In the genomic region with DNA sequence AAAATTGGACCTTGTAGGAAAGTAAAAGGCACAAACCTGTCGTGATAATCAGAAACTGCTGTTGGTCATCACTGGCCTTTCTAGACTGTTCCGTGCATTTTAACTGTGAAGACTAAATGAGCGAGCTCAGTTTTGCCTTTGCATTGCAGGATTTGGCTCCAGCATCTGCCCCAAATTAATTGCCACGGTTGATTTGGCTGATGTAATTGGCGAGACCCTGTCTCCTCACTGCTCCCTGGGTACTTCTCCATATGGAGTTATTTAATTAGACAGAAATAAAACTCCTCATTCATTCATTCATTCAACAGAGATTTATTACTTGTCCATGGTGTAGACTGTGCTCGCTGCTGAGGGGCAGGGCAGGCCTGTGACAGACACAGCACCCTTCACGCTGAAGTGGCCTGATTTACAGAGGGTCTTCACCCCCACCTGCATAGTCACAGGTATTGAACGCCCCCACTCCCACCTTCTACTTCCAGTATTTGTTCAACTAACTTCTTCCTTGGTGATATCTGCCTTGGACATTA, we compare ENCODE assay signal across 14 mouse cellular contexts.
DNase-seq lines count a peak whose midpoint lies in the region; ATAC-seq and TF ChIP-seq lines count a peak whose summit lies in the region.
"Had no signal": no experiment of that assay in that cellular context is flagged by ENCODE, and none has a peak within 500 bp of the region (broad histone marks: within the 10 kb centered on the region; RNA-seq: fewer than 3 reads in every experiment).

No protein-coding gene starts in this region.

- H3K36me3 ChIP-seq in forebrain, embryonic 11.5 days (ENCODE audit: control insufficient read depth, insufficient read depth, low read length) = no peaks in the 10 kb centered on the region
- H3K36me3 ChIP-seq in forebrain, embryonic 10.5 days (replicated peaks) = no peaks in the 10 kb centered on the region
- no peaks in the 10 kb centered on the region for H3K36me3 ChIP-seq in neural tube, embryonic 11.5 days (ENCODE audit: control insufficient read depth, insufficient read depth, low read length)
- H3K36me3 ChIP-seq in midbrain, postnatal 0 days (ENCODE audit: insufficient read depth, low read length) = no peaks in the 10 kb centered on the region
- H3K36me3 ChIP-seq: heart, embryonic 13.5 days had no signal

- no peak overlapping the region for H3K4me2 ChIP-seq in forebrain, embryonic 11.5 days (ENCODE audit: low read depth, low read length, severe bottlenecking)
- no peak overlapping the region for H3K4me2 ChIP-seq in neural tube, embryonic 11.5 days (ENCODE audit: low read depth)
- H3K4me2 ChIP-seq in midbrain, postnatal 0 days (ENCODE audit: low read depth, low read length, poor library complexity, severe bottlenecking) = no peak overlapping the region
- H3K4me2 ChIP-seq: heart, embryonic 13.5 days had no signal

- no peaks in the 10 kb centered on the region for H3K27me3 ChIP-seq in forebrain, embryonic 11.5 days (ENCODE audit: control insufficient read depth, insufficient read depth, low read length)
- peaks cover 4% of the 10 kb centered on the region; the same call in 1 of the 2 replicates for H3K27me3 ChIP-seq in forebrain, embryonic 10.5 days (ENCODE audit: poor library complexity, severe bottlenecking)
- no peaks in the 10 kb centered on the region for H3K27me3 ChIP-seq in neural tube, embryonic 11.5 days (ENCODE audit: control insufficient read depth, insufficient read depth, low read length)
- 0 out of 2 replicates have a peak, but pooled peaks cover 4% of the 10 kb centered on the region for H3K27me3 ChIP-seq in midbrain, postnatal 0 days (ENCODE audit: insufficient read depth, low read length)
- H3K27me3 ChIP-seq: heart, embryonic 13.5 days had no signal

- peaks cover 8% of the 10 kb centered on the region; the same call in 1 of the 2 replicates for H3K4me1 ChIP-seq in forebrain, embryonic 11.5 days (replicated peaks; ENCODE audit: control insufficient read depth, insufficient read depth, low read length)
- H3K4me1 ChIP-seq in forebrain, embryonic 10.5 days = peaks cover 45% of the 10 kb centered on the region
- H3K4me1 ChIP-seq in neural tube, embryonic 11.5 days (ENCODE audit: control insufficient read depth, insufficient read depth, low read length) = peaks cover 9% of the 10 kb centered on the region
- H3K4me1 ChIP-seq in midbrain, postnatal 0 days (ENCODE audit: insufficient read depth, low read length) = no peaks in the 10 kb centered on the region

- no peak overlapping the region for H3K9ac ChIP-seq in forebrain, embryonic 11.5 days (ENCODE audit: low read length)
- no peak overlapping the region for H3K9ac ChIP-seq in neural tube, embryonic 11.5 days (ENCODE audit: low read length)
- H3K9ac ChIP-seq in midbrain, postnatal 0 days (replicated peaks; ENCODE audit: low read length, poor library complexity, severe bottlenecking) = no peak overlapping the region
- H3K9ac ChIP-seq: heart, embryonic 13.5 days had no signal

- no peak for TF ChIP-seq CTCF in midbrain, postnatal 0 days (IDR thresholded peaks at IDR 0.05)

- DNase-seq in forebrain, embryonic 11.5 days (ENCODE audit: low spot score) = no peak
- DNase-seq in forebrain, embryonic 10.5 days (ENCODE audit: extremely low spot score, low spot score) = no peak
- no peak for DNase-seq in neural tube, embryonic 11.5 days (ENCODE audit: low spot score)
- no peak for DNase-seq in neural tube, embryonic 10.5 days (ENCODE audit: extremely low spot score, low spot score)
- DNase-seq in midbrain, postnatal 0 days (ENCODE audit: low spot score) = peak; percentile 40
- DNase-seq in frontal cortex, postnatal 36 days (ENCODE audit: low spot score in 2 of 2) = no peak
- DNase-seq in cerebellum, adult 8-10 months = no peak
- DNase-seq: heart, postnatal 4 days; kidney, adult 18-20 months; kidney, postnatal 14 days; layer of hippocampus, adult 9-11 months; lung, adult 2 months had no signal

- no peaks in the 10 kb centered on the region for H3K9me3 ChIP-seq in forebrain, embryonic 11.5 days (ENCODE audit: control insufficient read depth, low read length)
- no peaks in the 10 kb centered on the region for H3K9me3 ChIP-seq in forebrain, embryonic 10.5 days
- H3K9me3 ChIP-seq in neural tube, embryonic 11.5 days (ENCODE audit: control insufficient read depth, low read length) = no peaks in the 10 kb centered on the region
- no peaks in the 10 kb centered on the region for H3K9me3 ChIP-seq in midbrain, postnatal 0 days (ENCODE audit: low read length)
- H3K9me3 ChIP-seq: heart, embryonic 13.5 days had no signal

- peak; percentile 61 for ATAC-seq in forebrain, embryonic 11.5 days (replicated peaks; ENCODE audit: low FRiP score)
- peak; percentile 63 for ATAC-seq in neural tube, embryonic 11.5 days (ENCODE audit: insufficient read depth, low FRiP score, low TSS enrichment)
- ATAC-seq in midbrain, postnatal 0 days (ENCODE audit: low FRiP score) = no peak
- ATAC-seq in activated CD4-positive, CD25-positive, alpha-beta regulatory T cell, adult 4 months = no peak

- no peak overlapping the region for H3K27ac ChIP-seq in forebrain, embryonic 11.5 days (ENCODE audit: low read depth, low read length)
- no peak overlapping the region for H3K27ac ChIP-seq in forebrain, embryonic 10.5 days
- H3K27ac ChIP-seq in neural tube, embryonic 11.5 days (ENCODE audit: low read depth, low read length) = no peak overlapping the region
- no peak overlapping the region for H3K27ac ChIP-seq in midbrain, postnatal 0 days (ENCODE audit: low read depth, low read length)
- H3K27ac ChIP-seq: heart, embryonic 13.5 days had no signal

- H3K4me3 ChIP-seq in forebrain, embryonic 11.5 days (ENCODE audit: low read depth, low read length) = no peak overlapping the region
- H3K4me3 ChIP-seq in forebrain, embryonic 10.5 days = no peak overlapping the region
- no peak overlapping the region for H3K4me3 ChIP-seq in neural tube, embryonic 11.5 days (ENCODE audit: low read depth, low read length)
- H3K4me3 ChIP-seq in midbrain, postnatal 0 days (ENCODE audit: low read depth, low read length) = no peak overlapping the region
- H3K4me3 ChIP-seq: heart, embryonic 13.5 days had no signal

- WGBS in forebrain, embryonic 11.5 days = 65% methylated on average over 8 of the region's 8 CpGs
- WGBS in forebrain, embryonic 10.5 days = 75% methylated on average over 8 of the region's 8 CpGs
- WGBS in neural tube, embryonic 11.5 days = 61% methylated on average over 8 of the region's 8 CpGs
- WGBS in midbrain, postnatal 0 days = 83% methylated on average over 8 of the region's 8 CpGs

Comparison
In these comparisons a context has a peak if more than half of its experiments do, and no peak if none do; other contexts are left out.
1. ATAC-seq: peak in forebrain, embryonic 11.5 days (single experiment) and neural tube, embryonic 11.5 days (single experiment); none in midbrain, postnatal 0 days (single experiment) and activated CD4-positive, CD25-positive, alpha-beta regulatory T cell, adult 4 months (single experiment).